Mouse (Mus musculus): ENCODE results near the gene Zyg11b.

Gene Zyg11b

GRCm38 (mm10) chr4:108192821-108193323 lies 108.0 kb downstream of the Zyg11b start:
- DNase-seq (ENCODE audit: low spot score in 2 of 2) = no peak

GRCm38 (mm10) chr4:108182278-108182677 lies 118.6 kb downstream of the Zyg11b start:
- no peak for DNase-seq (ENCODE audit: low spot score in 2 of 2)

Data from left cerebral cortex, adult 9 months (tissue).